Mouse (Mus musculus) right cerebral cortex, postnatal 10 days (tissue): ENCODE results near the gene Zc3h14.

ENCODE experiments used
- DNase-seq, 2 experiments: peaks; one replicate each; pipeline ENCODE4 v3.0.0; 2021; ENCODE audit warnings: low spot score in 2 of 2

The Zc3h14 gene

DNA sequence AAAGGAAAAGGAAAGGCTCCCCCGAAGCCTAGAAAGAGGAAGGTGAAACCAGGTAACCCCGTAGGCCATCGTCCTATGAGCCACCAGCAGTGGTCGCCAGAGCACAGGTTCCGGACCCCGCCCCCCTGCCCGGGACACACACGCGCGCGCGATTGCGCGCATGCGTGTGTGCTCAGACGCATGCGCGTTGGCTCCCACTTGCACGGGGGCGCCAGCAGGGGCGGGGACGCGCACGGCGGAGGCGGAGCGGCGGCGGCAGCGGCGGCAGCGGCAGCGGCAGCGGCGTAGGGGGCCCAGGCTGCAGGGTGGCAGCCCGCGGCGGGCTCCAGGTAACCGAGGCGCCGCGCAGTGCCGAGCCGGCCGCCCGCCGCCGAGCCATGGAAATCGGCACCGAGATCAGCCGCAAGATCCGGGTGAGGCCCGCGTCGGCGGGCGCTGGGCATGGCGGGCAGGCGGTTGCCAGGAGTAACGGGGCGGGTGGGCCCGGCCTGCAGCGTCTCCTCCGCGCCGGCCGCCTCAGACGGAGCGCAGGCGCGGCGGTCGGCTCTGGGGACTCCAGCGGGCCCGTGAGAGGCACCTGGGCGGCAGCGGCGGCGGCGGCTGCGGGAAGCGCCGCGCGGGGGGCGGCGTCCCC lies at the start of gene Zc3h14:
Zc3h14 (plus strand) TSS at position 219 of the 634 bp plus-strand sequence.
- DNase-seq, result peak; percentile 94 to 97

GRCm38 (mm10) chr12:98697202-98697601 lies 49.6 kb upstream of the Zc3h14 start:
- DNase-seq, result peak in 1 of 2 experiments; percentile 51

GRCm38 (mm10) chr12:98701564-98701963 lies 45.2 kb upstream of the Zc3h14 start:
- no peak for DNase-seq

DNA sequence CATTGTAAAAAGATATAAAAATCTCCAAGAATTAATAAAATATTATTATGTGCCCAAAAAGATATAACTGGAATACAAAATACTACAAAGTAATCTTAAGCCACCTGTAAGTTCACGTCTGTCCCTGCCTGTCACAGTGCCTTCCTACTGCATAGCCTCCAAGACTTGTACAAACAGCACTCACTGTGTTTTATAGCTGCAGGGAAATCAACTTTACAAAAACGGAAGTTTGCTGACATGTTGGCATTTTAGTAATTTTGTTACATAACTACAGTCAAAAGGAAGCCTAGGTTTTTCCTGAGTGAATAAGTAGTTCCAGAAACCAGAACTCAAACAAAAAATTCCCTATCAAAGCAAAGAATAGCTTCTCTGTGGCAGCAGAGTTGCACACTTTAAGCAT lies 43.2 kb upstream of the Zc3h14 start:
- no peak for DNase-seq

- no peak for DNase-seq
Observed at GRCm38 (mm10) chr12:98703961-98704360, 42.8 kb upstream of the Zc3h14 start.

GRCm38 (mm10) chr12:98712819-98713218 lies 33.9 kb upstream of the Zc3h14 start:
- DNase-seq, result no peak

DNA sequence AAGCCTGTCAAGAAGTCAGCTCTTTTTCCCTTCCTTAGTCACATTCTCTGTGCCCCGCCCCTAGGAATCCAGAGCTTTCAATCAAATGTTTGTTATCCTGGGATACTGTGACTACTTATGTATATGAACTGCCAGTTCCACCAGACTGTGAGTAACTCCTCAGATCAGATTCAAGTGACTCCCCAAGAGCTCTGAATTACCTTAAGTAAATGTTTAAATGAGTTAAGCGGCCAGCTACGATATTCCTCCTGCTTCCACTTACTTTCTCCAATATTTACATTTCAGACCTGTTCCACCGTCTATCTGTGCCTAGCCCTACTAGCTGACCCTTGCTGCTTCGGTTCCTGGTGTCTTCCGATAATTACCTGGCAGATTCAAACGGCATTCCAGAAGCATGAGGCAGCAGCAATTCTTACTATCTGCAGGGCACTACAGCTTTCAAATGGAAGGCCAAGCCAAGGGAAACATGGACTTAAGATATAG lies 33.1 kb upstream of the Zc3h14 start:
- no peak for DNase-seq

DNA sequence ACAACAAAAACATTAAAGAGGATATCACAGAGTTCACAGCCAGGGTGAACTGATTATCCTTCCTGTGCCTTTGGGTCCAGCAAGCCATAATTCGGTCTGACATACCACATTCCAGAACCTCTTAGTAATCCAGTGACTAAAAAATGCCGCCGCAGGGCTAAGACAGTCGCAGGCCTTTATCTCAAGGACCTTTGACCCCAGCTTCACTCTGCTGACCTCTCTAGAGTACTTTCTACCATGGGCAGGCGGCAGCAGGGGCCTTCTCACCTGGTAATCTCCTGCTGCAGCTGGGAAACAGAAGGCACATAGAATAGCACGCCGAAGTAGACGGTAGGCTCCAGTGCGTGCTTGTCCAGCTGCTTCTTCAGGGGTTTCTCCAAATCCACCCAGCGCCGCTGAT lies 32.0 kb upstream of the Zc3h14 start:
- DNase-seq, result no peak

- DNase-seq, result no peak
Observed at GRCm38 (mm10) chr12:98716142-98716541, 30.6 kb upstream of the Zc3h14 start.

DNA sequence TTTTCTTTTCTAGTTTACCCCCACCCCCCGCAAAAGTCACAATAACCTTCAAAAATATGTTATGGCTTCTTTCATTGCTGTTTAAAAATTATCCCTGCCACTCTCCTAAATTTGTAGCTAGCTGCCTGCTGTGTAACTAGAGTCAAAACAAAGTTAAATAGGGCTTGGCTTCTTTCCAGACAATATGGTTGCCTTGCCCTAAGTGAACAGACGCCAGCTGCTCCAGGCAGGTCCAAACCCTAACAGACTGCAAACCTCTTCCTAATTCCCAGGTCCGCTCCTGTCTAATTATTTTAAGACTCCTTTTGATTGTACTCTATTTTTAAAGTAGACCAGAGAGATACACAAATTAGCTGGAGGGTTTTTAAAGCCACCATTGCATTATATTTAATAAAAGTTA lies 26.1 kb upstream of the Zc3h14 start:
- no peak for DNase-seq

GRCm38 (mm10) chr12:98721030-98721429 lies 25.7 kb upstream of the Zc3h14 start:
- DNase-seq, result no peak

GRCm38 (mm10) chr12:98724224-98724623 lies 22.5 kb upstream of the Zc3h14 start:
- DNase-seq, result no peak

- no peak for DNase-seq
Observed at GRCm38 (mm10) chr12:98724976-98725375, 21.8 kb upstream of the Zc3h14 start.

- no peak for DNase-seq
Observed at GRCm38 (mm10) chr12:98726078-98726477, 20.7 kb upstream of the Zc3h14 start.

GRCm38 (mm10) chr12:98727186-98727585 lies 19.6 kb upstream of the Zc3h14 start:
- DNase-seq, result no peak

DNA sequence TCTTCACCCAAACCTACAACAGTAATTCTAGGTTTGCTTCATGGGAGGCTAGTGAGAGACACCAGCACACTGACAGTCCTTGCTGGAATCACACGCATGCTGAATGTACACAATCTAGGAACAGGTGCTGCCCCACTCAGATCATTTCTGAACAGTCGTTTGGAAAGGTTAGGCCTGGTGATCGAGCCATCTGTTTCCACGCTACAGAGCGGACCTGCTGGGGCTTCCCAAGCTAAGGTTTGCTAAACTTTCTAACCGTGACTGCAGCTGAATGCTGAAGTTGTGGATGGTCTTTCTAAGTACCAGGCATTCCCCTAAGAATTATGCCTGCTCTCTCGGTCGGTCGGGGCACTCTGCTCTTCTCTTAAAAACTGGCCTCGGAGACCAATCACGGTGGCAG lies 16.1 kb upstream of the Zc3h14 start:
- DNase-seq, result no peak

DNA sequence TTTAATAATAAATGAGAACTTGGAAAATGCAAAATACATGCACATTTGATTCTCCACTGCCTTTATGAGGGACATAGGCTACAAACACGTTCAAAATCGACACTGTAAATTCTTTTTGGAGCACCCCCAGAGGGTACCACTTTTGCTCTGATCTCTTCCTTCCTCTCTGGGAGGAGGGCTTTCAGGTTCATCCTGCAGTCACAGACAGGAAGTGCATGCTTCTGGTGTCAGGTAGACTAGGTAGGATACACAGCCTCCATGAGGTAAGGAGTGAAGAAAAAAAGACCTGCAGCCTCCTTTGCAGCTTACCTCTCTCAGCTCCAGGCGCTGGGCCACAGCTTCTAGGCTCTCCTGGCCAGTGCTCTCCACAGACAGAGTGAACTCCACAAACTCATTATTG lies 13.6 kb upstream of the Zc3h14 start:
- no peak for DNase-seq

DNA sequence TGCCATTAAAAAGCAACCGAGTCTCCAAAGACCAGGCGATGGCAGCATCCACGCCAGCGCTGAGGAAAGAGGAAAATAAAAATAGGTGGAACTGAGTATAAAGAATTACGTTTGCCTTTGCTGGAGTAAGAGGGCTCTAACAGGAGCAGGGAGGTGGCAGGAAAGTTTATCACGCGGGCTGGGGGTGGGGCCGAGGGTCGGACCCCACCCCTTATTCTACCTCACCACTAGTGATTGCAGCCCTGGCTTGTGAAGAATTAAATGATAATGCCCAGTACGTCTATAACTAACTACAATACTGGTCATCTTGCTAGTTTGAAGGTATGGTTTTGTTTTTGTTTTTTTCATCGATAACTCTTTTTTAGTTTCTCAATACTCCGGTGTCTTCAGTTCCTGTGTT lies 13.0 kb upstream of the Zc3h14 start:
- DNase-seq, result no peak

GRCm38 (mm10) chr12:98734246-98734879 lies 12.4 kb upstream of the Zc3h14 start:
- peak; percentile 91 to 93 for DNase-seq

DNA sequence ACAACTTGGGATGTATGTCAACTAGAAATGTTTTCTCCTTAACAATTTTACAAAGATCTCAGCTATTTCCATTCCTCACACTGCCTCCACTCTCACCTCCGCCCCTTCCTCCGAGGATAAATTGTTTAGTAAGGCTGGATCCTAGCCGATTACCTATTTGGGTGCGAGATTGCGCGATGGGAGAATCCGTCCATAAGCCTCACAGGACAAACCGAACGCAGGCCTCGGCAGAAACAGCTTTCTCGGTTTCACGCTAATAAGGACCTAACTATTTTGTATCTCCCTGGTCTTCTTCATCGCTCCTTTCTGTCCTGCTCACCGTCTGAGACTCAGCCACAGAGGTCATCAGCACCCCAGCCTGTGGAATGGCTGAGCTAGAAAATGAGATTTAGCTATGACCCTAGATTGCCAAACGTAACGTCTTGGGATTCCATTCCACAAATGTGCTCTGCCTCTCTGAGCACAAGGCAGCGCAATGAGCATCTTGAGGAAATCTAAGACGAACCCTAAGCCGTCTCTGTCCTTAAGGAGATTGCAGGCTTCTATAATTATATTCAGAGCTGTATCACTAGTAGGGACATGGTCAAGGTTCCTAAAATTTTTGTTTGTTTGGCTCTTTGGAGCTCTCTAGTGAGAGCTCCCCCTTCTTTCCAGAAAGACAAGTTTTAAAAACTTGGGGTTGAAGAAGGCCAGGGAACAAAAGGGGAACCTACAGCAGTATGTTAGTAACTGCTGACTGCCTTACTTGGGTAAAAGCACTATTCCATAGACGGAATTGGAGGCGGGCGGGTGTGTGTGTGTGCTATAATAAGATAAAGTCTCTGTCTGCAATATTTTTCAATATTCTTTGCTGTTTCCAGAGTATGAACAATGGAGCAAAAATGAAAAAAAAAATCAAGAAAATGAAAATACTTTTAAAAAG lies 11.6 kb upstream of the Zc3h14 start:
- DNase-seq, result peak in 1 of 2 experiments; percentile 5

GRCm38 (mm10) chr12:98736951-98737800 lies 9.6 kb upstream of the Zc3h14 start, which contains the start of gene Ptpn21:
Gene Ptpn21, minus strand, starts transcription at chr12:98737405.
- DNase-seq, result peak in 1 of 2 experiments; percentile 29
